Mouse (Mus musculus): ENCODE measurements around the gene Zbtb16.
A peak's percentile ranks its signal among the peaks of the same experiment; 100 is the strongest.

Zbtb16 gene

GRCm38 (mm10) chr9:48673804-48674203, 162.2 kb downstream of the Zbtb16 start:
- no peak for DNase-seq (ENCODE audit: low spot score in 2 of 2)

GRCm38 (mm10) chr9:48673213-48673612, 162.8 kb downstream of the Zbtb16 start:
- DNase-seq (ENCODE audit: low spot score in 2 of 2) = no peak

GRCm38 (mm10) chr9:48671841-48672240, 164.2 kb downstream of the Zbtb16 start:
- no peak for DNase-seq (ENCODE audit: low spot score in 2 of 2)

GRCm38 (mm10) chr9:48670156-48670555, 165.9 kb downstream of the Zbtb16 start:
- DNase-seq (ENCODE audit: low spot score in 2 of 2) = no peak

- no peak for DNase-seq (ENCODE audit: low spot score in 2 of 2)
Observed at GRCm38 (mm10) chr9:48669672-48670071, 166.3 kb downstream of the Zbtb16 start.

- DNase-seq (ENCODE audit: low spot score in 2 of 2) = no peak
Observed at GRCm38 (mm10) chr9:48666702-48667101, 169.3 kb downstream of the Zbtb16 start.

- DNase-seq (ENCODE audit: low spot score in 2 of 2) = no peak
Observed at GRCm38 (mm10) chr9:48663052-48663433, 173.0 kb downstream of the Zbtb16 start.

- DNase-seq (ENCODE audit: low spot score in 2 of 2) = no peak
Observed at GRCm38 (mm10) chr9:48662361-48663051, 173.5 kb downstream of the Zbtb16 start.

GRCm38 (mm10) chr9:48661225-48662023, 174.6 kb downstream of the Zbtb16 start:
- DNase-seq (ENCODE audit: low spot score in 2 of 2) = no peak

GRCm38 (mm10) chr9:48655525-48656169, 180.4 kb downstream of the Zbtb16 start:
- no peak for DNase-seq (ENCODE audit: low spot score in 2 of 2)

- peak in 1 of 2 experiments; percentile 40 for DNase-seq (ENCODE audit: low spot score in 2 of 2)
Observed at GRCm38 (mm10) chr9:48654730-48655129, 181.3 kb downstream of the Zbtb16 start.

GRCm38 (mm10) chr9:48653399-48654070, 182.5 kb downstream of the Zbtb16 start:
- DNase-seq (ENCODE audit: low spot score in 2 of 2) = no peak

- no peak for DNase-seq (ENCODE audit: low spot score in 2 of 2)
Observed at GRCm38 (mm10) chr9:48652026-48652425, 184.0 kb downstream of the Zbtb16 start.

GRCm38 (mm10) chr9:48650846-48651245, 185.2 kb downstream of the Zbtb16 start:
- no peak for DNase-seq (ENCODE audit: low spot score in 2 of 2)

- DNase-seq (ENCODE audit: low spot score in 2 of 2) = peak in 1 of 2 experiments; percentile 7
Observed at GRCm38 (mm10) chr9:48649851-48650685, 186.0 kb downstream of the Zbtb16 start.

- DNase-seq (ENCODE audit: low spot score in 2 of 2) = peak in 1 of 2 experiments; percentile 25
Observed at GRCm38 (mm10) chr9:48649098-48649766, 186.8 kb downstream of the Zbtb16 start.

- DNase-seq (ENCODE audit: low spot score in 2 of 2) = peak in 1 of 2 experiments; percentile 12
Observed at GRCm38 (mm10) chr9:48648285-48649097, 187.5 kb downstream of the Zbtb16 start.

GRCm38 (mm10) chr9:48647648-48648284, 188.3 kb downstream of the Zbtb16 start:
- peak in 1 of 2 experiments; percentile 12 for DNase-seq (ENCODE audit: low spot score in 2 of 2)

Data from spleen, postnatal 10 days (tissue).